Mouse (Mus musculus) E14TG2a.4 (cell line): ENCODE measurements around the gene Proca1.

Experiments used
- H3K27me3 ChIP-seq: 2 replicates; pipeline ENCODE4 v1.6.1; 2014; ENCODE audit warnings: low read length, control low read depth; ENCODE audit not compliant: insufficient read depth
- H3K36me3 ChIP-seq: 2 replicates; pipeline ENCODE4 v1.6.1; 2014; ENCODE audit warnings: low read length, control low read depth; ENCODE audit not compliant: insufficient read depth
- H3K4me1 ChIP-seq: replicated peaks from 2 replicates; pipeline ENCODE4 v1.6.1; 2014; ENCODE audit warnings: low read depth, low read length, control low read depth
- H3K4me3 ChIP-seq: replicated peaks from 2 replicates; pipeline ENCODE4 v1.5.1; 2014; ENCODE audit warnings: mild to moderate bottlenecking, low read length
- H3K9me3 ChIP-seq: 2 replicates; pipeline ENCODE4 v1.6.1; 2014; ENCODE audit warnings: low read length, control low read depth
- CTCF ChIP-seq: conservative IDR thresholded peaks from 2 replicates; pipeline ENCODE4 v1.5.1; 2014; ENCODE audit warnings: low read length
- NANOG ChIP-seq: IDR thresholded peaks from 2 replicates; pipeline ENCODE4 v1.6.1; 2014; ENCODE audit warnings: borderline replicate concordance, low read length, mixed read lengths
- POU5F1 ChIP-seq: IDR thresholded peaks from 2 replicates; pipeline ENCODE4 v1.6.1; 2014; ENCODE audit warnings: low read length, borderline replicate concordance

Gene Proca1

GRCm38 (mm10) chr11:78193113-78193512 is at the start of gene Proca1:
Gene Proca1, plus strand, starts transcription at chr11:78193392.
- peaks cover 29% of the 10 kb centered on the region for H3K36me3 ChIP-seq
- H3K9me3 ChIP-seq: no peaks in the 10 kb centered on the region
- peaks cover 47% of the 10 kb centered on the region for H3K4me1 ChIP-seq
- no peak for TF ChIP-seq POU5F1
- no peak for TF ChIP-seq CTCF
- TF ChIP-seq NANOG: no peak
- no peaks in the 10 kb centered on the region for H3K27me3 ChIP-seq
- peak within 1 kb of the TSS; percentile 83 for H3K4me3 ChIP-seq

GRCm38 (mm10) chr11:78143520-78143919 is 49.7 kb upstream of the Proca1 start:
- Histone ChIP-seq H3K36me3 (peaks cover 73% of the 10 kb centered on the region), H3K27me3 (no peaks in the 10 kb centered on the region), H3K4me1 (peaks cover 52% of the 10 kb centered on the region), H3K9me3 (no peaks in the 10 kb centered on the region), H3K4me3 (no peak overlapping the region)
- no peak for TF ChIP-seq NANOG
- no peak for TF ChIP-seq CTCF
- no peak for TF ChIP-seq POU5F1

GRCm38 (mm10) chr11:78146168-78146567 is 47.0 kb upstream of the Proca1 start:
- Histone ChIP-seq H3K36me3 (peaks cover 91% of the 10 kb centered on the region), H3K4me3 (no peak overlapping the region), H3K9me3 (no peaks in the 10 kb centered on the region), H3K4me1 (peaks cover 49% of the 10 kb centered on the region), H3K27me3 (no peaks in the 10 kb centered on the region)
- no peak for TF ChIP-seq CTCF
- TF ChIP-seq NANOG: no peak
- no peak for TF ChIP-seq POU5F1

GRCm38 (mm10) chr11:78146707-78147543 is 46.3 kb upstream of the Proca1 start:
- H3K4me3 ChIP-seq: no peak overlapping the region
- no peak for TF ChIP-seq POU5F1
- TF ChIP-seq CTCF: no peak
- TF ChIP-seq NANOG: no peak
- peaks cover 49% of the 10 kb centered on the region for H3K4me1 ChIP-seq
- peaks cover 86% of the 10 kb centered on the region for H3K36me3 ChIP-seq
- H3K9me3 ChIP-seq: no peaks in the 10 kb centered on the region
- H3K27me3 ChIP-seq: no peaks in the 10 kb centered on the region

GRCm38 (mm10) chr11:78151161-78151560 is 42.0 kb upstream of the Proca1 start:
- Histone ChIP-seq H3K36me3 (peaks cover 90% of the 10 kb centered on the region), H3K4me1 (peaks cover 54% of the 10 kb centered on the region), H3K4me3 (no peak overlapping the region), H3K9me3 (no peaks in the 10 kb centered on the region), H3K27me3 (no peaks in the 10 kb centered on the region)
- TF ChIP-seq POU5F1: no peak
- peak; percentile 75 for TF ChIP-seq CTCF
- TF ChIP-seq NANOG: no peak

GRCm38 (mm10) chr11:78152299-78153231 is 40.6 kb upstream of the Proca1 start:
- Histone ChIP-seq H3K9me3 (no peaks in the 10 kb centered on the region), H3K36me3 (peaks cover 91% of the 10 kb centered on the region), H3K4me1 (peaks cover 54% of the 10 kb centered on the region), H3K4me3 (no peak overlapping the region), H3K27me3 (no peaks in the 10 kb centered on the region)
- TF ChIP-seq POU5F1 (no peak), NANOG (no peak), CTCF (no peak)

GRCm38 (mm10) chr11:78153778-78154177 is 39.4 kb upstream of the Proca1 start:
- TF ChIP-seq POU5F1 (no peak), CTCF (no peak), NANOG (no peak)
- Histone ChIP-seq H3K4me1 (peaks cover 63% of the 10 kb centered on the region), H3K9me3 (no peaks in the 10 kb centered on the region), H3K36me3 (peaks cover 92% of the 10 kb centered on the region), H3K4me3 (no peak overlapping the region), H3K27me3 (no peaks in the 10 kb centered on the region)

- TF ChIP-seq POU5F1: no peak
- no peak for TF ChIP-seq CTCF
- no peak for TF ChIP-seq NANOG
- no peak overlapping the region for H3K4me3 ChIP-seq
- H3K9me3 ChIP-seq: no peaks in the 10 kb centered on the region
- peaks cover 93% of the 10 kb centered on the region for H3K36me3 ChIP-seq
- no peaks in the 10 kb centered on the region for H3K27me3 ChIP-seq
- peaks cover 81% of the 10 kb centered on the region for H3K4me1 ChIP-seq
Measured at GRCm38 (mm10) chr11:78155674-78156073, 37.5 kb upstream of the Proca1 start.
